Mouse (Mus musculus) thymus, adult 2 months (tissue): ENCODE measurements around the gene Paxx. TPM values are rescaled to one million over a fixed set of nuclear protein-coding genes. Genes with fewer than 3 reads are reported as not detected.
A peak's percentile ranks its signal among the peaks of the same experiment; 100 is the strongest.

Experiments
- DNase-seq: peaks from one replicate; pipeline ENCODE4 v3.0.0; 2021
- H3K27ac ChIP-seq: fragments of 200-500 bp; 2 replicates; pipeline ENCODE4 v1.5.1; 2012; ENCODE audit warnings: low read length, control low read depth; ENCODE audit not compliant: control insufficient read depth, insufficient read depth
- H3K27me3 ChIP-seq: fragments of 200-500 bp; 2 replicates; pipeline ENCODE4 v1.6.1; 2012; ENCODE audit warnings: mild to moderate bottlenecking, low read length, moderate library complexity, mixed read lengths; ENCODE audit not compliant: control insufficient read depth, insufficient read depth
- H3K36me3 ChIP-seq: fragments of 200-500 bp; 2 replicates; pipeline ENCODE4 v1.6.1; 2012; ENCODE audit warnings: mild to moderate bottlenecking, low read length, moderate library complexity; ENCODE audit not compliant: control insufficient read depth, insufficient read depth
- H3K4me1 ChIP-seq: fragments of 200-500 bp; replicated peaks from 2 replicates; pipeline ENCODE4 v1.6.1; 2012; ENCODE audit warnings: low read length; ENCODE audit not compliant: control insufficient read depth, insufficient read depth
- H3K4me3 ChIP-seq: fragments of 200-500 bp; 2 replicates; pipeline ENCODE4 v1.5.1; 2012; ENCODE audit warnings: mild to moderate bottlenecking, low read length, control low read depth, moderate library complexity; ENCODE audit not compliant: control insufficient read depth, insufficient read depth
- CTCF ChIP-seq: fragments of 200-500 bp; IDR thresholded peaks from 2 replicates; pipeline ENCODE4 v1.5.1; 2012; ENCODE audit warnings: mild to moderate bottlenecking, control low read depth, low read length, moderate library complexity, borderline replicate concordance; ENCODE audit not compliant: control insufficient read depth, poor library complexity, insufficient read depth; ENCODE audit errors: extremely low read depth
- POLR2A ChIP-seq: fragments of 200-500 bp; IDR thresholded peaks from 2 replicates; pipeline ENCODE4 v1.6.1; 2012; ENCODE audit warnings: mild to moderate bottlenecking, low read length, control low read depth, moderate library complexity; ENCODE audit not compliant: control insufficient read depth, poor library complexity, insufficient read depth; ENCODE audit errors: extremely low read depth
- WGBS: fragments of 180-500 bp; shearing (Covaris S2); methylation state at CpG from one replicate; pipeline ENCODE4 v1.1.7; 2018; 5-methylcytosine and 5-hydroxymethylcytosine counted together
- polyA plus RNA-seq: library from polyadenylated mRNA; depleted of rRNA; stranded (reverse); fragments of >200 nt; gene quantifications from 2 replicates; pipeline ENCODE4 v1.2.3, GENCODE M21; 2012

The Paxx gene
- polyA plus RNA-seq, 1 experiment, result 192 TPM

GRCm38 (mm10) chr2:25468962-25469915, 8.3 kb upstream of the Paxx start:
- DNase-seq, result no peak
- Histone ChIP-seq H3K4me3 (no peak overlapping the region), H3K27ac (no peak overlapping the region)

GRCm38 (mm10) chr2:25467606-25468303, 6.9 kb upstream of the Paxx start:
- WGBS, result 92% methylated on average over 14 of the region's 14 CpGs
- Histone ChIP-seq H3K4me1 (peaks cover 49% of the 10 kb centered on the region), H3K27me3 (no peaks in the 10 kb centered on the region), H3K36me3 (no peaks in the 10 kb centered on the region), H3K4me3 (no peak overlapping the region), H3K27ac (peak overlapping the region; percentile 5; the same call in 1 of the 2 replicates)
- no peak for DNase-seq
- TF ChIP-seq CTCF (no peak), POLR2A (no peak)

More at GRCm38 (mm10) chr2:25468962-25469915, 8.3 kb upstream of the Paxx start:
- H3K36me3 ChIP-seq, result no peaks in the 10 kb centered on the region
- H3K4me1 ChIP-seq, result peaks cover 38% of the 10 kb centered on the region
- no peaks in the 10 kb centered on the region for H3K27me3 ChIP-seq
- TF ChIP-seq POLR2A, result no peak
- no peak for TF ChIP-seq CTCF
- WGBS, result 94% methylated on average over 10 of the region's 10 CpGs

- Histone ChIP-seq H3K4me1 (peaks cover 52% of the 10 kb centered on the region), H3K27me3 (no peaks in the 10 kb centered on the region), H3K27ac (peak overlapping the region; percentile 88), H3K36me3 (no peaks in the 10 kb centered on the region), H3K4me3 (peak overlapping the region; percentile 43)
- peak; percentile 85 for DNase-seq
- WGBS, result 11% methylated on average over 10 of the region's 10 CpGs
- TF ChIP-seq CTCF, result 0 out of 2 replicates have a peak, but pooled peaks have one; percentile 36
- peak; percentile 84 for TF ChIP-seq POLR2A
Observed at GRCm38 (mm10) chr2:25465816-25466635, 5.1 kb upstream of the Paxx start.

GRCm38 (mm10) chr2:25465256-25465655, 4.4 kb upstream of the Paxx start:
- Histone ChIP-seq H3K4me1 (peaks cover 54% of the 10 kb centered on the region), H3K36me3 (no peaks in the 10 kb centered on the region), H3K4me3 (peak overlapping the region; percentile 43), H3K27ac (peak overlapping the region; percentile 86), H3K27me3 (no peaks in the 10 kb centered on the region)
- WGBS, result 41% methylated on average over 2 of the region's 2 CpGs
- TF ChIP-seq CTCF (no peak), POLR2A (no peak)
- no peak for DNase-seq

- 94% methylated on average over 3 of the region's 3 CpGs for WGBS
- Histone ChIP-seq H3K27me3 (no peaks in the 10 kb centered on the region), H3K4me1 (peaks cover 67% of the 10 kb centered on the region), H3K36me3 (no peaks in the 10 kb centered on the region), H3K4me3 (no peak overlapping the region), H3K27ac (0 out of 2 replicates have a peak overlapping the region, but pooled peaks have one; percentile 16)
- no peak for DNase-seq
- no peak for TF ChIP-seq CTCF
- no peak for TF ChIP-seq POLR2A
Observed at GRCm38 (mm10) chr2:25463630-25464029, 2.7 kb upstream of the Paxx start.
